Mouse (Mus musculus) neural tube, embryonic 15.5 days (tissue): ENCODE measurements around the gene Rims1. TPM values are rescaled to one million over a fixed set of nuclear protein-coding genes. Genes with fewer than 3 reads are reported as not detected.

Experiments
- ATAC-seq: fragments of 200-750 bp; cut with Nextera tagmentation; 2 replicates; pipeline ENCODE4 v1.8.0; 2017; ENCODE audit warnings: mild to moderate bottlenecking, moderate TSS enrichment, moderate library complexity; ENCODE audit not compliant: low FRiP score
- H3K27ac ChIP-seq: fragments of 300-500 bp; sonication (generic); replicated peaks from 2 replicates; pipeline ENCODE4 v1.5.1; 2015; ENCODE audit warnings: mild to moderate bottlenecking, inconsistent platforms
- H3K27me3 ChIP-seq: fragments of 300-500 bp; sonication (generic); replicated peaks from 2 replicates; pipeline ENCODE4 v1.6.1; 2015; ENCODE audit warnings: inconsistent platforms
- H3K36me3 ChIP-seq: fragments of 300-500 bp; sonication (generic); 2 replicates; pipeline ENCODE4 v1.6.1; 2015; ENCODE audit warnings: inconsistent platforms
- H3K4me1 ChIP-seq: fragments of 300-500 bp; sonication (generic); 2 replicates; pipeline ENCODE4 v1.6.1; 2015; ENCODE audit warnings: inconsistent platforms
- H3K4me2 ChIP-seq: fragments of 300-500 bp; sonication (generic); 2 replicates; pipeline ENCODE4 v1.6.1; 2015; ENCODE audit warnings: inconsistent platforms, mild to moderate bottlenecking, moderate library complexity
- H3K4me3 ChIP-seq: fragments of 300-500 bp; sonication (generic); replicated peaks from 2 replicates; pipeline ENCODE4 v1.5.1; 2015; ENCODE audit warnings: mild to moderate bottlenecking, inconsistent platforms
- H3K9ac ChIP-seq: fragments of 300-500 bp; sonication (generic); replicated peaks from 2 replicates; pipeline ENCODE4 v1.6.1; 2015; ENCODE audit warnings: mild to moderate bottlenecking, inconsistent platforms
- H3K9me3 ChIP-seq: fragments of 300-500 bp; sonication (generic); replicated peaks from 2 replicates; pipeline ENCODE4 v1.6.1; 2016; ENCODE audit warnings: inconsistent platforms
- WGBS: fragments of 180-500 bp; shearing (Covaris S2); methylation state at CpG from one replicate; pipeline ENCODE4 v1.1.7; 2015; ENCODE audit warnings: mixed read lengths; 5-methylcytosine and 5-hydroxymethylcytosine counted together
- polyA plus RNA-seq: library from polyadenylated mRNA; unstranded; fragments of >200 nt; fragmentation: Nextera tagmentation; extraction: Ambion mirVana; gene quantifications from 2 replicates; pipeline ENCODE4 v1.2.1, GENCODE M21; 2015

The Rims1 gene
- polyA plus RNA-seq, 1 experiment from 2014 or later = 20.0 TPM

DNA sequence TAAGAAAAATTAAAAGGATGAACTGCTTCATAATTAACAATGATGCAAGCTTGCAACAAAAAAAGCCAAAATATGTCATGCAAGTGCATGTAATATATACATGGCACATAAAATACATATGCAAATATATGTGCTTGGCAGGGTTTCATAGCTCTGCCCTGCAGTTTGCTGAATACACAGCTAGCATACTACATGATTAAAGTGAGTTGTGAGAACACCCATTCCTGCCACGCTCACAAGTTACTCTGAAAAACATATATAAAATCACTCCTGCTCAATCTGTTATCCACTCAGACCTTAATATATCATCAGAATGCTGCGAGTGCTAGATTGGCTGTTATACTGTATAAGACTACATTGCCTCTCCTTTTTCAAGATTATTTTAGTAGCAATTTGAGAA, 329.6 kb downstream of the Rims1 start:
- no peak for ATAC-seq
- 80% methylated on average over 2 of the region's 2 CpGs for WGBS
- Histone ChIP-seq H3K27me3 (no peaks in the 10 kb centered on the region), H3K36me3 (peaks cover 4% of the 10 kb centered on the region; the same call in 1 of the 2 replicates), H3K4me1 (no peaks in the 10 kb centered on the region), H3K9me3 (no peaks in the 10 kb centered on the region), H3K9ac (no peak overlapping the region), H3K4me3 (no peak overlapping the region), H3K27ac (no peak overlapping the region), H3K4me2 (no peak overlapping the region)

DNA sequence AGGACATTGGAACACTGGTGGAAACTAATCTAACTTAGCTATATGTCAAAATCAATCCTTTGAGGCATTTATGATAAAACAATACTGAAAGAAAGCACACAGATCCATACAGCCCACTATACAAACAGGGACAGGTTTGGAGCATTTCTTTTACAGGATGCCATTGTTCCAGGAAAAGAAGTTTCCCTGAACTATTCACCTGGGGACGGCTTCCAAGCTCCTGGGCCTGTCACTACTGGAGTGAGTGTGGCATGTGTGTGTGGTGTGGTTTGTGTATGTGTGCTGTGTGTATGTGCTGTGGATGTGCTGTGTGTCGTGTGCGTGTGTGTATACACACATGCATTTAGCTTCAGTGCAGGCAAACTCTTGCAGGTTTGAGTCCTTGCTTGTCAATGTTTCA, 338.8 kb downstream of the Rims1 start:
- Histone ChIP-seq H3K4me1 (no peaks in the 10 kb centered on the region), H3K9ac (no peak overlapping the region), H3K4me3 (no peak overlapping the region), H3K36me3 (no peaks in the 10 kb centered on the region), H3K27me3 (no peaks in the 10 kb centered on the region), H3K27ac (no peak overlapping the region), H3K4me2 (no peak overlapping the region), H3K9me3 (no peaks in the 10 kb centered on the region)
- ATAC-seq = no peak
- WGBS = 79% methylated on average over 3 of the region's 3 CpGs

GRCm38 (mm10) chr1:22466597-22466996, 339.2 kb downstream of the Rims1 start:
- 19% methylated on average over 2 of the region's 2 CpGs for WGBS
- Histone ChIP-seq H3K27me3 (no peaks in the 10 kb centered on the region), H3K9me3 (no peaks in the 10 kb centered on the region), H3K4me2 (no peak overlapping the region), H3K4me1 (no peaks in the 10 kb centered on the region), H3K27ac (no peak overlapping the region), H3K4me3 (no peak overlapping the region), H3K36me3 (no peaks in the 10 kb centered on the region), H3K9ac (no peak overlapping the region)
- ATAC-seq = no peak

DNA sequence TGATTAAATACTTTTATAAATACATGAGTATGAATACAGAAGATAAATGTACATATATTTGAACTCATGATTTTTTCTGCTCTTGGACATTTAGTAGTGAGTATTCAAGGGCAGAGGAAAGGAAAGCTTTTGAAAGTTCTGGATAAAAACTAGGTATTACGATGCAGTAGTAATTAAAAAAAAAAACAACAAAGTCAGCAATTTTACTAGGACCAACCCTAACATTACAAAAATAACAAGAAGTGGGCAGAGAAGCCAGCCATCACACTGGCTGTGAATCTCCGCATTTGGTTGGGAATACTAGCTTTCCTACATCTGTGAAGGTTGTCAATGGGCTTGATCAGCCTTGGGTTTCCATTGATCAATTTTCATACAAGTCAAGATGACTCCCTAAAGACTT, 381.8 kb downstream of the Rims1 start:
- no peak for ATAC-seq
- Histone ChIP-seq H3K27me3 (no peaks in the 10 kb centered on the region), H3K4me3 (no peak overlapping the region), H3K4me1 (no peaks in the 10 kb centered on the region), H3K36me3 (peaks cover 7% of the 10 kb centered on the region), H3K9ac (no peak overlapping the region), H3K27ac (no peak overlapping the region), H3K4me2 (no peak overlapping the region), H3K9me3 (no peaks in the 10 kb centered on the region)
- 89% methylated on average over 2 of the region's 2 CpGs for WGBS

DNA sequence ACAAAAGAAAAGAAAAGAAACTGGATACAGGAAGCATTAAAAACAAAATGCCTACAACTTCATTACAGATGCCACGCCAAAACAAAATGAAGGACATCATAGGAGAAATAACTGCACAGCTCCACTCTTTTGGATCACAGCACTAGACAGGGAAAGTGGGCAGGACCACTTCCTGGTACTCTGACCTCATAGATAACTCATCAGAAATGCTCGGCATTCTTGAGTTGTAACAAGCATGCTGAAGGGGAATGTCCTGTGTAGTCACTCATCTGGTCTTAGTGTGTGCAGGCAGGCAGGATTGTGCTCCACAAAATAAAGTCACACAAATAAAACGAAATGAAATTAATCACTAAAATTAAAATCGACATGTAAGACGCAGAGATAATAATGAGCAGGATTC, 383.7 kb downstream of the Rims1 start:
- WGBS = 85% methylated on average over 5 of the region's 5 CpGs
- Histone ChIP-seq H3K4me3 (no peak overlapping the region), H3K27ac (no peak overlapping the region), H3K27me3 (no peaks in the 10 kb centered on the region), H3K36me3 (peaks cover 4% of the 10 kb centered on the region), H3K9me3 (no peaks in the 10 kb centered on the region), H3K9ac (no peak overlapping the region), H3K4me2 (no peak overlapping the region), H3K4me1 (no peaks in the 10 kb centered on the region)
- no peak for ATAC-seq

GRCm38 (mm10) chr1:22410173-22410572, 395.6 kb downstream of the Rims1 start:
- ATAC-seq = no peak
- whole genome bisulfite sequencing = 80% methylated on average over 7 of the region's 7 CpGs
- Histone ChIP-seq H3K27me3 (no peaks in the 10 kb centered on the region), H3K4me3 (no peak overlapping the region), H3K36me3 (no peaks in the 10 kb centered on the region), H3K4me1 (no peaks in the 10 kb centered on the region), H3K4me2 (no peak overlapping the region), H3K27ac (no peak overlapping the region), H3K9ac (no peak overlapping the region), H3K9me3 (no peaks in the 10 kb centered on the region)

GRCm38 (mm10) chr1:22386361-22386760, 419.4 kb downstream of the Rims1 start:
- ATAC-seq = no peak
- H3K9me3 ChIP-seq = no peaks in the 10 kb centered on the region
- no peaks in the 10 kb centered on the region for H3K27me3 ChIP-seq
- no peaks in the 10 kb centered on the region for H3K4me1 ChIP-seq
- no peaks in the 10 kb centered on the region for H3K36me3 ChIP-seq
- H3K4me3 ChIP-seq = no peak overlapping the region
- H3K27ac ChIP-seq = no peak overlapping the region
- no peak overlapping the region for H3K4me2 ChIP-seq
- H3K9ac ChIP-seq = no peak overlapping the region
- WGBS = 75% methylated on average over 3 of the region's 3 CpGs

GRCm38 (mm10) chr1:22377652-22378051, 428.1 kb downstream of the Rims1 start:
- Histone ChIP-seq H3K4me3 (no peak overlapping the region), H3K27me3 (no peaks in the 10 kb centered on the region), H3K36me3 (no peaks in the 10 kb centered on the region), H3K27ac (no peak overlapping the region), H3K9me3 (no peaks in the 10 kb centered on the region), H3K9ac (no peak overlapping the region), H3K4me2 (no peak overlapping the region), H3K4me1 (no peaks in the 10 kb centered on the region)
- no peak for ATAC-seq
- 76% methylated on average over 5 of the region's 5 CpGs for WGBS

DNA sequence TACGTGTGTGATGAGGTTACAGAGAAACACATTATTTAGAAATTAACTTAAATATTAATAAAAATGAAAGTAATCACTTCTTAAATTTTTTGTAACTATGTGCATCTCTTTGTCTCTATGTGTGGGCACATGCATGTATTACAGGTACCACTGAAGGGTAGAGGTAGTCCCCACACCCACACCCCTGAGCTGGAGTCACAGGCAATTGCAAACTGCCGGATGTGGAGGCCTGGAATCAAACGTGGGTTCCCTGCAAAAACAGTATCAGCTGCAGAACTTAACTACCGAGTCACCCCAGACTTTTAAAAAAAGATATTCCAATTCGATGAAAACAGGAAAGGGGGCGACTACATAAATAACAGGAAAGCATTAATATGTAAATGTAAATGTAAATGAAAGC, 428.7 kb downstream of the Rims1 start:
- Histone ChIP-seq H3K27ac (no peak overlapping the region), H3K27me3 (no peaks in the 10 kb centered on the region), H3K4me2 (no peak overlapping the region), H3K9ac (no peak overlapping the region), H3K36me3 (peaks cover 3% of the 10 kb centered on the region; the same call in 1 of the 2 replicates), H3K9me3 (no peaks in the 10 kb centered on the region), H3K4me3 (no peak overlapping the region), H3K4me1 (no peaks in the 10 kb centered on the region)
- ATAC-seq = no peak
- 25% methylated on average over 6 of the region's 6 CpGs for WGBS

- Histone ChIP-seq H3K36me3 (no peaks in the 10 kb centered on the region), H3K4me2 (no peak overlapping the region), H3K4me1 (no peaks in the 10 kb centered on the region), H3K9me3 (no peaks in the 10 kb centered on the region), H3K4me3 (no peak overlapping the region), H3K27ac (no peak overlapping the region), H3K9ac (no peak overlapping the region), H3K27me3 (no peaks in the 10 kb centered on the region)
- no peak for ATAC-seq
- 87% methylated on average over 2 of the region's 2 CpGs for WGBS
Observed at GRCm38 (mm10) chr1:22356209-22356608, 449.6 kb downstream of the Rims1 start.

- Histone ChIP-seq H3K36me3 (no peaks in the 10 kb centered on the region), H3K4me1 (no peaks in the 10 kb centered on the region), H3K9me3 (no peaks in the 10 kb centered on the region), H3K27ac (no peak overlapping the region), H3K4me2 (no peak overlapping the region), H3K4me3 (no peak overlapping the region), H3K9ac (no peak overlapping the region), H3K27me3 (no peaks in the 10 kb centered on the region)
- ATAC-seq = no peak
- 67% methylated on average over 4 of the region's 4 CpGs for WGBS
Observed at GRCm38 (mm10) chr1:22353687-22354086, 452.1 kb downstream of the Rims1 start.

- no peak overlapping the region for H3K4me2 ChIP-seq
- H3K36me3 ChIP-seq = no peaks in the 10 kb centered on the region
- no peak overlapping the region for H3K27ac ChIP-seq
- no peaks in the 10 kb centered on the region for H3K9me3 ChIP-seq
- no peak overlapping the region for H3K9ac ChIP-seq
- H3K4me3 ChIP-seq = no peak overlapping the region
- no peaks in the 10 kb centered on the region for H3K4me1 ChIP-seq
- 61% methylated on average over 9 of the region's 9 CpGs for WGBS
- H3K27me3 ChIP-seq = no peaks in the 10 kb centered on the region
- ATAC-seq = no peak
Observed at GRCm38 (mm10) chr1:22338914-22339313, 466.9 kb downstream of the Rims1 start.
